Mouse (Mus musculus): ENCODE results near the gene Mlh1.

DNA sequence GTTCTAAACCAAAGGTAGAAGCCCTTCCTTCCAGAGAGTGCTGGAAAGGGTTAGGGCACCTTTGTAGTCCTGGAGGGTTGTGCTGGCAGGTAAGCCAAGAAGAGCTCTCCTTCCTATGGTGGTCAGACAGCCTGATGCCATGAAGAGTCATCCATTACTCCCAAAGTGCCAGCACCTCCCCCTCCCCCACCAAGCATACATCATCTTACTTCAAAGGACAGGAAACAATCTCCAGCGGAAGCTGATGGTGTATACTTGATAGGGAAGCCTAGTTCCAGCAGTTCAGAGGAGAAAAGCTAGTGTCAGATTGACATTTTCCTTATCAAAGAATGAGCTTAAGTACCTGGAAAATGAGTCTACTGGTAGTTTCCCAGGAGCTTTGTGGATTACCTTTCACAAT lies 3.6 kb upstream of the Mlh1 start:
- TF ChIP-seq POLR2A (IDR thresholded peaks at IDR 0.05; ENCODE audit: control insufficient read depth, extremely low read depth, insufficient read depth, low read length, poor library complexity) (no peak), CTCF (IDR thresholded peaks at IDR 0.05; ENCODE audit: borderline replicate concordance, control insufficient read depth, extremely low read depth, insufficient read depth, low read length, poor library complexity) (no peak)

All from thymus, adult 2 months (tissue).